Mouse (Mus musculus) heart, adult 18-20 months (tissue): ENCODE measurements at regions not wholly inside any gene's neighbourhood (a gene's known extent, or its start where the extent isn't known, plus 50 kb on each side); places are given as distances from the start of the nearest gene placed in this dataset.

Experiments
- DNase-seq, 2 experiments: peaks; one replicate each; pipeline ENCODE4 v3.0.0; 2021 to 2022; ENCODE audit warnings: mixed read lengths in 1 of 2

GRCm38 (mm10) chr6:53765302-53765701, 55.3 kb downstream of the Tril start:
- DNase-seq = no peak

DNA sequence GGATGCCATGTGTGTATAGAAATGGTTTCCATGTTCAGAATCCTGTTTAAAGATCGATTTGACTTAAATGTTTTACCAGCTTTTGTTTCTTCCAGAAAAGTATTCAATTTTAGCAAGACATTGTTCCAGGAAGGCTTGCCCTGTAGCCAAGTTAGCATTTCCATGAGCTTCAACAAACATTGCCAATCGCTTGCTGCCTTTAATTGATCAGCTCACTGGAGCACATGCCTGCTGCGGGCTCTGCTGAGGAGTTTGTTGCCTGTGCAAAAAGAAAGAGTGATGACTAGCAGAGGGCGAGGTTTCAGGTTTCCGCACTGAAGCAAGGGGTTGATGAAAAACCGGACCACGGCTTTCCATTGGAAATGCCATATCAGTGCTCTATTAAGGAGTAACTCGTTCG, 58.0 kb downstream of the Tril start:
- DNase-seq = no peak

GRCm38 (mm10) chr6:53760651-53761058, 60.0 kb downstream of the Tril start:
- peak; percentile 30 to 48 for DNase-seq

GRCm38 (mm10) chr6:53759686-53760306, 60.8 kb downstream of the Tril start:
- DNase-seq = no peak

DNA sequence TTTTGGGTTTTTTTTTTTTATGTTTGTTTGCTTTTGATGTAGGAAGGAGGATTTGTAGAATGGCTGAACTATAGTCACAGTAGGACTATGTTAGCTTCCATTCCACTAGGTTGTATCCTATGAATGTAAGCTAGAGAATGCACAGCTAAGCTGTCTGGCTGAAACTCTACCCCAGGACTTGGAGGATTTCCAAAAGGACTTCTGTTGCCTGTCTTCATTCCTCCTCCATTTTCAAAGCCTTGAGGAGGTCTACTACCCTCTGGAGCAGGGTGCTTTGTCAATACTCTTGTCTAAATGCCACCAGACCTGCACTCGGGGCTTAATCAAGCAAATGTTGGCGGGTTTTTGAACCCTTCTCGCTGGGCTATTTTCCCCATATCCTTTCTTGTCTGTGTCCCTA, 66.3 kb downstream of the Tril start:
- DNase-seq = no peak

GRCm38 (mm10) chr6:53750539-53750938, 70.1 kb downstream of the Tril start:
- no peak for DNase-seq
